Mouse (Mus musculus) myocyte (in vitro differentiated cells): ENCODE measurements around the gene Brd4.

Experiments
- MYOG ChIP-seq, 3 experiments: IDR thresholded peaks; one replicate each; pipeline ENCODE4 v1.6.1; 2011; ENCODE audit warnings: control low read depth in 2 of 3, low read depth in 2 of 3, mild to moderate bottlenecking in 2 of 3; ENCODE audit not compliant: insufficient read length in 2 of 3, control insufficient read depth in 1 of 3, insufficient read depth in 1 of 3
- POLR2A ChIP-seq: IDR thresholded peaks from one replicate; pipeline ENCODE4 v1.6.1; 2011; ENCODE audit warnings: low read depth, mild to moderate bottlenecking, control low read depth, moderate library complexity; ENCODE audit not compliant: insufficient read length
- TCF12 ChIP-seq: IDR thresholded peaks from one replicate; pipeline ENCODE4 v1.6.1; 2011; ENCODE audit warnings: mild to moderate bottlenecking, control low read depth; ENCODE audit not compliant: poor library complexity, insufficient read depth, severe bottlenecking

- TF ChIP-seq POLR2A = no peak
- no peak for TF ChIP-seq TCF12
- TF ChIP-seq MYOG (IDR thresholded peaks at IDR 0.05; ENCODE audit: control insufficient read depth in 1 of 3, insufficient read depth in 1 of 3, insufficient read length in 2 of 3, low read depth in 2 of 3) = no peak
These were observed 123.6 kb downstream of the Brd4 start for GRCm38 (mm10) chr17:32160882-32161281.
